Mouse (Mus musculus): ENCODE results near the gene Zfp579. TPM values are rescaled to one million over a fixed set of nuclear protein-coding genes. Genes with fewer than 3 reads are reported as not detected.
"Not testable (repeated sequence)": the region's sequence is repeated elsewhere in the genome, so short reads cannot be mapped to it uniquely, and the experiment has no call there.

Zfp579 gene
- polyA plus RNA-seq, 1 experiment from 2014 or later = 58.9 TPM

DNA sequence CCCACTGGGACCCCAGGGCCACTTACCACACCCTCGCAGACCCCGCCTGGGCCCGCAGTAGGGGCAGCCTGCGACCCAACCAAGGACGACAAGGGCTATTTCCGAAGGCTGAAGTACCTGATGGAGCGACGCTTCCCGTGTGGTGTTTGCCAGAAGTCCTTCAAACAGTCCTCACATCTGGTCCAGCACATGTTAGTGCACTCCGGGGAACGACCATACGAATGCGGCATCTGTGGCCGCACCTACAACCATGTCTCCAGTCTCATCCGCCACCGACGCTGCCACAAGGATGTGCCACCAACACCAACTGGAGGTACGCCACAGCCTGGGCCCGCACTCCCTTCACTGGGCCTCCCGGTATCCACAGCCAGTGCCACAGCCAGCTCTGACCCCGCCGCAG lies 33.6 kb upstream of the Zfp579 start:
- no peak overlapping the region for H3K4me2 ChIP-seq (replicated peaks)
- H3K9me3 ChIP-seq = no peaks in the 10 kb centered on the region
- H3K36me3 ChIP-seq = peaks cover 66% of the 10 kb centered on the region
- no peak overlapping the region for H3K27ac ChIP-seq (replicated peaks)
- H3K9ac ChIP-seq (replicated peaks) = no peak overlapping the region
- no peak for ATAC-seq (replicated peaks)
- no peak overlapping the region for H3K4me3 ChIP-seq
- WGBS = 95% methylated on average over 22 of the region's 22 CpGs
- no peaks in the 10 kb centered on the region for H3K4me1 ChIP-seq
- H3K27me3 ChIP-seq = no peaks in the 10 kb centered on the region

DNA sequence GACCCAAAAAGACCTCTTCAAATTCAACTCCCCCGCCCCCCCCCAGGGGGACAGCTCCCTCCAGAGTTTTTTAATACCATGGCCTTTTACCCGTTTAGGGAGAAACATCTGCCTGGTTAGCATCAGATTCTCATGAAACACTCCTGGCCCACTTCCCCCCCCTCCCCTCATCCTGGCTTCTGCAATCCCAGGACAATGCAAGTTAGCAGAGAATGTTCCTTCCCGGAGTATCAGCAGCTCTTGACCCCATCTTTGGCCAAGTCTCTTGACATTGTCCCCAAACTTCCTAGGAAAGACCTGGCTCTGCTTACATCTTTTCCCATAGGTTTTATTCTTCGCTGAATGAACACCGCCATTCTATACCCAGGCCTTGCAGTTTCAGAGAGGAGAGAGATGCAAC lies 25.2 kb upstream of the Zfp579 start:
- Histone ChIP-seq H3K9ac (replicated peaks) (peak overlapping the region; percentile 87), H3K4me3 (peak overlapping the region; percentile 72), H3K27me3 (no peaks in the 10 kb centered on the region), H3K9me3 (no peaks in the 10 kb centered on the region), H3K4me2 (replicated peaks) (peak overlapping the region; percentile 76), H3K4me1 (peaks cover 19% of the 10 kb centered on the region), H3K36me3 (peaks cover 27% of the 10 kb centered on the region), H3K27ac (replicated peaks) (0 out of 2 replicates have a peak overlapping the region, but pooled peaks have one; percentile 94)
- ATAC-seq (replicated peaks) = no peak
- WGBS = 48% methylated on average over 5 of the region's 5 CpGs

GRCm38 (mm10) chr7:5020685-5021084 lies 24.7 kb upstream of the Zfp579 start:
- H3K27ac ChIP-seq (replicated peaks) = peak overlapping the region; percentile 94
- H3K4me1 ChIP-seq = peaks cover 24% of the 10 kb centered on the region
- H3K4me2 ChIP-seq (replicated peaks) = peak overlapping the region; percentile 76
- peak; percentile 64 for ATAC-seq (replicated peaks)
- H3K27me3 ChIP-seq = no peaks in the 10 kb centered on the region
- 0% methylated on average over 13 of the region's 15 CpGs for WGBS
- H3K36me3 ChIP-seq = peaks cover 27% of the 10 kb centered on the region
- H3K9ac ChIP-seq (replicated peaks) = peak overlapping the region; percentile 87
- H3K9me3 ChIP-seq = no peaks in the 10 kb centered on the region
- peak overlapping the region; percentile 72 for H3K4me3 ChIP-seq

GRCm38 (mm10) chr7:5020000-5020681 lies 24.2 kb upstream of the Zfp579 start, which contains the start of the genes Zfp865 and Ccdc106:
Gene Zfp865 (plus strand): TSS chr7:5020376.
Gene Ccdc106 (plus strand): TSS chr7:5020553.
- peak; percentile 92 for ATAC-seq (replicated peaks)
- WGBS = under 1% methylated on average over 49 of the region's 49 CpGs
- no peaks in the 10 kb centered on the region for H3K27me3 ChIP-seq

DNA sequence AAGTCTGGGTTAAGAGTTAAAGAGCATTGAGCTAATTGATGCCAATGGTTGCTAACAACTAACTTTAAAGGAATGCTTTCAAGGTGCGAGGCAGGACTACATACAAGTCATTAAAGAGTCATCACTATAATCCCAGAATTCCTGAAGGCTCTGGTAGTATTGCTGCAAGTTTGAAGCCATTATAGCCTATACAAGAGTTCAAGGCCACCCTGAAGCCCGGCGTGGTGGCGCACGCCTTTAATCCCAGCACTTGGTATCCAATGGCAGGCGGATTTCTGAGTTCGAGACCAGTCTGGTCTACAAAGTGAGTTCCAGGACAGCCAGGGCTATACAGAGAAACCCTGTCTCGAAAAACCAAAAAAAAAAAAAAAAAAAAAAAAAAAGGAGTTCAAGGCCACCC lies 23.6 kb upstream of the Zfp579 start:
- ATAC-seq (replicated peaks); H3K27me3 ChIP-seq; H3K9me3 ChIP-seq: not testable (repeated sequence)
- WGBS = 24% methylated on average over 8 of the region's 8 CpGs
- Histone ChIP-seq H3K9ac (replicated peaks) (peak overlapping the region; percentile 52; the same call in 1 of the 2 replicates), H3K4me1 (peaks cover 24% of the 10 kb centered on the region), H3K27ac (replicated peaks) (peak overlapping the region; percentile 94), H3K4me3 (peak overlapping the region; percentile 72), H3K36me3 (peaks cover 20% of the 10 kb centered on the region), H3K4me2 (replicated peaks) (peak overlapping the region; percentile 76)

More at GRCm38 (mm10) chr7:5020000-5020681, 24.2 kb upstream of the Zfp579 start, which contains the start of the genes Zfp865 and Ccdc106:
- Histone ChIP-seq H3K36me3 (peaks cover 26% of the 10 kb centered on the region), H3K4me2 (replicated peaks) (peak within 1 kb of the TSS; percentile 76), H3K4me1 (peaks cover 24% of the 10 kb centered on the region), H3K9me3 (no peaks in the 10 kb centered on the region), H3K27ac (replicated peaks) (peak within 1 kb of the TSS; percentile 94), H3K9ac (replicated peaks) (peak within 1 kb of the TSS; percentile 87), H3K4me3 (peak within 1 kb of the TSS; percentile 72)

- peaks cover 6% of the 10 kb centered on the region; the same call in 1 of the 2 replicates for H3K36me3 ChIP-seq
- H3K9me3 ChIP-seq = no peaks in the 10 kb centered on the region
- WGBS = 99% methylated on average over 21 of the region's 21 CpGs
- no peak overlapping the region for H3K27ac ChIP-seq (replicated peaks)
- H3K4me2 ChIP-seq (replicated peaks) = no peak overlapping the region
- no peak overlapping the region for H3K9ac ChIP-seq (replicated peaks)
- peaks cover 34% of the 10 kb centered on the region for H3K4me1 ChIP-seq
- H3K4me3 ChIP-seq = no peak overlapping the region
- H3K27me3 ChIP-seq = no peaks in the 10 kb centered on the region
- no peak for ATAC-seq (replicated peaks)
Measured at GRCm38 (mm10) chr7:5017931-5018330, 22.0 kb upstream of the Zfp579 start.

DNA sequence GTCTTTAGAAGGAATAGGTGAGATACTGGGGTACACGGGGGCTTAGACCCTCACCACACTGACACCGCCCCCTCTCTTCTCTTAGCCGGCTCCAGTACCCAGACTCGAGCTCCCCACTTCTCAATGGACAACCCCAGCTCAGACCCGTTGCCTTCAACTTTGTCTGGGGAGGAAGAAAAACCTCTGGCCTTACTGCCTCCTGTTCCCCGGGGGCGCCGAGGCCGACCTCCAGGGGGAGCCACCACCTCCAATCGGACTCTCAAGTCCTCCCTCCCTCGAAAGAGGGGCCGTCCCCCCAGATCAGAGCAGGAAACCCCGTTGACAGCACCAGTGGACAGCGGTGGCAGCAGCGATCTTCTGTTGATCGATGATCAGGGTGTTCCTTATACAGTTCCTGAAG lies 21.4 kb upstream of the Zfp579 start:
- no peak overlapping the region for H3K4me3 ChIP-seq
- no peak for ATAC-seq (replicated peaks)
- H3K9me3 ChIP-seq = no peaks in the 10 kb centered on the region
- H3K4me1 ChIP-seq = peaks cover 34% of the 10 kb centered on the region
- H3K4me2 ChIP-seq (replicated peaks) = no peak overlapping the region
- H3K9ac ChIP-seq (replicated peaks) = no peak overlapping the region
- no peaks in the 10 kb centered on the region for H3K27me3 ChIP-seq
- H3K36me3 ChIP-seq = peaks cover 4% of the 10 kb centered on the region
- 95% methylated on average over 16 of the region's 16 CpGs for WGBS
- no peak overlapping the region for H3K27ac ChIP-seq (replicated peaks)

DNA sequence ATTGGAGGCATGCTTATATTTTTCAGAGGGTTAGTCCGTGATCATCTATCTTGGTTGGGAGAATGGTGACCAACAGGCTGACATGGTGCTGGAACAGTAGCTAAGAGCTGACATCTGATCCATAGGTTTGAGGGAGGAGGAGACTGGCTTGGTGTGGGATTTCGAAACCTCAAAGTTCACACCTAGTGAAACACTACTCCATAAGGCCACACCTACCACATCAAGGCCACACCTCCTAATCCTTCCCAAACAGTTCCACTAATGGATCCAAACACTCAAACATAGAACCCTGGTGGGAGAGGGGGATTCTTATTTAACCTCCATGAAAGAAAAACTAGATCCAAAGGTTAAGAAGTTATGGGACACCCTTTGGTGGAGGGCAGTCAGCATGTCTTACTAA lies 21.0 kb upstream of the Zfp579 start:
- no peak for ATAC-seq (replicated peaks)
- WGBS = 98% methylated on average over 2 of the region's 2 CpGs
- no peak overlapping the region for H3K4me3 ChIP-seq

DNA sequence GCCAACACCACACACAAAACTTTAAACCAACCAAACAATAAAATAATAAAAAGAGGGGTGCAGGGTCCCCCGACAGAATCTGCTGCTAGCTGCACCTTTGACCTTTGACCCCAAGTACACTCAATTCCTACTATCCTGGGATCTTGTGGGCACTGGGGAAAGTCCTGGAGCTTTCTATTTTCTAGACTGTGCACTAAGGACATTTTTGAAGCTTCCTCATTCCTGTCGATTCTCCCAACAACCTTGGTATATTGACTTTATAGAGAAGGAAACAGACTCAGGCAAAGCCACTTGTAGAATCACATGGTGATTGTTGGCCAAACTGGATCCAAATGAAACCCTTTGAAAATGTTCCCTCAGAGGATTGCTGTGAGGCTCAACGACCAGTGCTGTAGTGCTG lies 20.1 kb upstream of the Zfp579 start:
- no peak for ATAC-seq (replicated peaks)
- H3K27me3 ChIP-seq = no peaks in the 10 kb centered on the region
- WGBS = 65% methylated on average over 3 of the region's 3 CpGs

More for the DNA sequence above, 21.0 kb upstream of the Zfp579 start:
- no peak overlapping the region for H3K4me2 ChIP-seq (replicated peaks)
- no peaks in the 10 kb centered on the region for H3K27me3 ChIP-seq
- H3K27ac ChIP-seq (replicated peaks) = no peak overlapping the region
- no peaks in the 10 kb centered on the region for H3K9me3 ChIP-seq
- peaks cover 7% of the 10 kb centered on the region for H3K36me3 ChIP-seq
- no peak overlapping the region for H3K9ac ChIP-seq (replicated peaks)
- H3K4me1 ChIP-seq = peaks cover 34% of the 10 kb centered on the region

GRCm38 (mm10) chr7:5015118-5016001 lies 19.4 kb upstream of the Zfp579 start, which contains the start of gene Gm44973:
Gene Gm44973 (plus strand): TSS chr7:5015496.
- Histone ChIP-seq H3K4me3 (peak within 1 kb of the TSS; percentile 89), H3K4me2 (replicated peaks) (peak within 1 kb of the TSS; percentile 61), H3K9ac (replicated peaks) (peak within 1 kb of the TSS; percentile 82), H3K4me1 (peaks cover 21% of the 10 kb centered on the region), H3K27me3 (no peaks in the 10 kb centered on the region), H3K9me3 (no peaks in the 10 kb centered on the region), H3K36me3 (peaks cover 23% of the 10 kb centered on the region), H3K27ac (replicated peaks) (peak within 1 kb of the TSS; percentile 99)
- peak; percentile 80 for ATAC-seq (replicated peaks)
- WGBS = under 1% methylated on average over 70 of the region's 76 CpGs

More for the DNA sequence above, 20.1 kb upstream of the Zfp579 start:
- Histone ChIP-seq H3K27ac (replicated peaks) (peak overlapping the region; percentile 99), H3K9ac (replicated peaks) (peak overlapping the region; percentile 51), H3K36me3 (peaks cover 16% of the 10 kb centered on the region), H3K4me3 (peak overlapping the region; percentile 89), H3K9me3 (no peaks in the 10 kb centered on the region), H3K4me2 (replicated peaks) (peak overlapping the region; percentile 61), H3K4me1 (peaks cover 25% of the 10 kb centered on the region)

DNA sequence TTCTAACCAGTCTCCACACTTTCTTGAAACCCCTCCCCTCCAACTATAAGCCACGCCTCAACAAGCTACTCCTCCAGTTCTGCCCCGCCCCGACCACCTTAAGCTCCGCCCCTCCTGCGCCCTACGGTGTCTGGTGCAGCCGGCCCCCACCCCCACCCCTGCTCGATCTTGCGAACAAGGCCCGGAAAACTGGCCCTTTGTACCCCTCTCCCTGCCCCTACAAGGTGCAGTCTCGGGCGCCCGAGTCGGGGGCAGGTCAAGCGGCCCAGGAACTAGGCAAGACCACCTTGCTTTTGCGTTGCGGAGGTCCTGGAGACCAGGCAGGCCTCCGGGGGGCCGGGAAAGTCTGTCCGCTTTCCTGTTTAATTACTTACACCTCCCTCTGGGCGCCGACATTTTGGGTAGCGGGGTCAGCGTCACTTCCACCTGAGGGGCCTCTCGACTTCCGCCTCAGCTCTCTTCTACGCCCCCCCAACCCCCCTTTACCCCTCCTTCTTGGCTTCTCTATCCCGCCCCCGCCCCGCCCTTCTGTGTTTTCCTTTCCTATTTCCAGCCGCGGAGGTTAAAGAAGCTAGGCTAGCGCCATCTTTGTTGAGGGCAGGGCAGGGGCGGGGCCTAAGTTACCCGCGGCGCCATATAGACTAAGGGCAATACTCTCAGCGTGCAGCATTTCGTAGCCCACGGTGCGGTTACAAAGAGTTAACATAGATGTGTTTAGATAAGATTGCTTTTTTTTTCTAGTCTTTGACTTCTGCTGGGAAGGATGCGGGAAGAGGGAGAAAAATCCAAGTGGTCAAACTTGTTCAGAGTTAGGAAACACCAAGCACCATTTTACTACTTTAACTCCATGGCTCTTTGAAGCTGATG lies 18.5 kb upstream of the Zfp579 start, which contains the start of the genes Zfp524 and Fiz1:
Zfp524 (plus strand) TSS at position 165 of the 867 bp plus-strand sequence.
Fiz1 (minus strand) TSS at position 447 of the 867 bp plus-strand sequence.
- Histone ChIP-seq H3K9me3 (no peaks in the 10 kb centered on the region), H3K4me2 (replicated peaks) (peak within 1 kb of the TSS; percentile 61), H3K27me3 (no peaks in the 10 kb centered on the region), H3K4me1 (peaks cover 19% of the 10 kb centered on the region), H3K4me3 (peak within 1 kb of the TSS; percentile 89), H3K27ac (replicated peaks) (peak within 1 kb of the TSS; percentile 99), H3K36me3 (peaks cover 31% of the 10 kb centered on the region), H3K9ac (replicated peaks) (peak within 1 kb of the TSS; percentile 82)
- under 1% methylated on average over 42 of the region's 42 CpGs for WGBS
- ATAC-seq (replicated peaks) = peak; percentile 86
